In the genomic region with DNA sequence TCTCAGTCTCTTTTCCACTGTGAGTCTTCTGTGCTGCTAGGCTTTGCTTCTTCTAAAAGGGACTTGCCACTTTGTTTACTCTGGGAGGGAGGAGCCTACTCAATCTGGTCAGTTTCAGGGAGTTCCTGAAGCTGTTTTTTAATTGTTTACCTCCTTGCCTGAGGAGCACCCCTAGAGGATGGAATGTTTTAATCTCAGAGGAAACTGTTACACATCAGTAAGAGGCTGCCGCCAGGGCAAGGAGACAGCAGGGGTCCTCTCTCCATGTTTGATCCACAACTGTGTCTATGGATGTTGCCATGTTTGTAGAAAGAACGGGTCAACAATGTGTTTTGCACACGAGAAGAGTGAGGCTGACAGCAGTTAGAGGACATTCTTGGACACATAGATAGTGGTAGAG, we compare ENCODE assay signal across 27 mouse cellular contexts. TPM values are rescaled to one million over a fixed set of nuclear protein-coding genes. Genes with fewer than 3 reads are reported as not detected.
DNase-seq lines count a peak whose midpoint lies in the region; ATAC-seq and TF ChIP-seq lines count a peak whose summit lies in the region.
"Had no signal": no experiment of that assay in that cellular context is flagged by ENCODE, and none has a peak within 500 bp of the region (broad histone marks: within the 10 kb centered on the region; RNA-seq: fewer than 3 reads in every experiment).

No protein-coding gene starts in this region.

- ATAC-seq in kidney, postnatal 0 days (replicated peaks; ENCODE audit: low FRiP score, low read depth) = no peak
- ATAC-seq: CD4-positive, CD25-positive, alpha-beta regulatory T cell, adult 4 months; forebrain, embryonic 14.5 days; forebrain, embryonic 16.5 days had no signal

- TF ChIP-seq CTCF in gastrocnemius, adult 2 months (IDR thresholded peaks at IDR 0.05) = 0 out of 2 replicates have a peak, but pooled peaks have one; percentile 8
- 0 out of 2 replicates have a peak, but pooled peaks have one; percentile 6 for TF ChIP-seq CTCF in kidney, postnatal 0 days (IDR thresholded peaks at IDR 0.05; ENCODE audit: low read depth)

- no peak overlapping the region for H3K9ac ChIP-seq in kidney, postnatal 0 days (ENCODE audit: low read depth, low read length)
- H3K9ac ChIP-seq: embryonic facial prominence, embryonic 13.5 days; embryonic facial prominence, embryonic 15.5 days; forebrain, embryonic 12.5 days had no signal

- no peaks in the 10 kb centered on the region for H3K27me3 ChIP-seq in kidney, postnatal 0 days (ENCODE audit: insufficient read depth, low read length)
- H3K27me3 ChIP-seq in midbrain, embryonic 10.5 days (ENCODE audit: low read depth, poor library complexity, severe bottlenecking) = no peaks in the 10 kb centered on the region
- H3K27me3 ChIP-seq: CH12.LX; embryonic facial prominence, embryonic 13.5 days; embryonic facial prominence, embryonic 15.5 days had no signal

- no peak for DNase-seq in gastrocnemius, adult 2 months
- no peak for DNase-seq in gastrocnemius, adult 18-20 months (ENCODE audit: low spot score)
- no peak for DNase-seq in kidney, postnatal 0 days (ENCODE audit: low spot score)
- no peak for DNase-seq in kidney, postnatal 36 days
- peak; percentile 72 for DNase-seq in ZHBTc4 (ENCODE audit: low read depth, low spot score)
- DNase-seq in lung, postnatal 10 days = no peak
- no peak for DNase-seq in midbrain, embryonic 10.5 days (ENCODE audit: low spot score)
- DNase-seq: adrenal gland, adult 2 months; adrenal gland, postnatal 10 days; adrenal gland, postnatal 25 days; B cell, adult 2 months; cerebellum, adult 11 months; cerebellum, adult 18-20 months; cerebellum, adult 8-10 months; cerebellum, adult 9-11 months; cerebellum, postnatal 14 days; cerebellum, postnatal 36 days; embryo, embryonic 11 days had no signal

- 90% methylated on average over 3 of the region's 3 CpGs for WGBS in kidney, postnatal 0 days
- WGBS in midbrain, embryonic 10.5 days = 81% methylated on average over 3 of the region's 3 CpGs

- H3K27ac ChIP-seq in gastrocnemius, adult 2 months = no peak overlapping the region
- H3K27ac ChIP-seq in kidney, postnatal 0 days = no peak overlapping the region
- H3K27ac ChIP-seq in midbrain, embryonic 10.5 days (replicated peaks) = no peak overlapping the region
- H3K27ac ChIP-seq: embryonic facial prominence, embryonic 13.5 days; embryonic facial prominence, embryonic 15.5 days; forebrain, embryonic 10.5 days; forebrain, embryonic 12.5 days had no signal

- no peaks in the 10 kb centered on the region for H3K9me3 ChIP-seq in kidney, postnatal 0 days (replicated peaks; ENCODE audit: low read length)
- H3K9me3 ChIP-seq in midbrain, embryonic 10.5 days (replicated peaks) = 0 out of 2 replicates have a peak, but pooled peaks cover 3% of the 10 kb centered on the region
- H3K9me3 ChIP-seq: embryonic facial prominence, embryonic 13.5 days; embryonic facial prominence, embryonic 15.5 days had no signal

- H3K4me3 ChIP-seq in gastrocnemius, adult 2 months = no peak overlapping the region
- no peak overlapping the region for H3K4me3 ChIP-seq in kidney, postnatal 0 days (replicated peaks; ENCODE audit: low read depth, low read length)
- no peak overlapping the region for H3K4me3 ChIP-seq in midbrain, embryonic 10.5 days
- H3K4me3 ChIP-seq: embryonic facial prominence, embryonic 13.5 days; embryonic facial prominence, embryonic 15.5 days; erythroblast, embryonic 14.5 days; forebrain, embryonic 10.5 days; forebrain, embryonic 12.5 days had no signal

- intact Hi-C loops in gastrocnemius, adult 2 months (cut with DNase I) = no loop called here

- no peaks in the 10 kb centered on the region for H3K36me3 ChIP-seq in kidney, postnatal 0 days (ENCODE audit: insufficient read depth, low read length)
- no peaks in the 10 kb centered on the region for H3K36me3 ChIP-seq in midbrain, embryonic 10.5 days
- H3K36me3 ChIP-seq: embryonic facial prominence, embryonic 13.5 days; embryonic facial prominence, embryonic 15.5 days; forebrain, embryonic 10.5 days; forebrain, embryonic 12.5 days had no signal

- H3K4me1 ChIP-seq in kidney, postnatal 0 days (replicated peaks; ENCODE audit: insufficient read depth, low read length) = peaks cover 4% of the 10 kb centered on the region; the same call in 1 of the 2 replicates
- H3K4me1 ChIP-seq in midbrain, embryonic 10.5 days = peaks cover 16% of the 10 kb centered on the region

- H3K4me2 ChIP-seq in kidney, postnatal 0 days (ENCODE audit: low read length) = no peak overlapping the region
- H3K4me2 ChIP-seq: embryonic facial prominence, embryonic 13.5 days; embryonic facial prominence, embryonic 15.5 days; forebrain, embryonic 12.5 days had no signal

RNA-seq across cellular contexts. Expression of a gene that starts 28.4 kb away (rescaled TPM):
- total RNA-seq in gastrocnemius, adult 2 months (2021) = 10 to 100 TPM; 67.8 to 83.3 TPM
- 10 to 100 TPM; 61.0 to 64.3 TPM for total RNA-seq in gastrocnemius, adult 18-20 months (2021)
- 287 TPM in 2 replicates for polyA plus RNA-seq in kidney, postnatal 0 days (2015; fragmentation: Nextera tagmentation; extraction: Ambion mirVana)
- polyA plus RNA-seq in midbrain, embryonic 10.5 days (2016; fragmentation: Nextera tagmentation; extraction: Ambion mirVana) = 609 and 658 TPM in 2 replicates

RNA-seq across cellular contexts. Expression of a gene that starts 31.5 kb away (rescaled TPM):
- 1 to 10 TPM in 1 of 2 experiments, under 1 TPM in 1; 0.86 to 1.2 TPM for total RNA-seq in gastrocnemius, adult 2 months (2021)
- total RNA-seq in gastrocnemius, adult 18-20 months (2021) = 1 to 10 TPM in 1 of 2 experiments, under 1 TPM in 1; 0.84 to 1.2 TPM
- polyA plus RNA-seq in kidney, postnatal 0 days (2015; fragmentation: Nextera tagmentation; extraction: Ambion mirVana) = 8.1 and 8.7 TPM in 2 replicates
- 4.0 and 6.3 TPM in 2 replicates for polyA plus RNA-seq in midbrain, embryonic 10.5 days (2016; fragmentation: Nextera tagmentation; extraction: Ambion mirVana)

RNA-seq across cellular contexts. Expression of a gene that starts 39.8 kb away (rescaled TPM):
- total RNA-seq in gastrocnemius, adult 2 months (2021) = 10 to 100 TPM; 15.6 to 20.0 TPM
- 10 to 100 TPM; 15.5 to 15.8 TPM for total RNA-seq in gastrocnemius, adult 18-20 months (2021)
- 49.8 and 53.8 TPM in 2 replicates for polyA plus RNA-seq in kidney, postnatal 0 days (2015; fragmentation: Nextera tagmentation; extraction: Ambion mirVana)
- 74.3 and 76.9 TPM in 2 replicates for polyA plus RNA-seq in midbrain, embryonic 10.5 days (2016; fragmentation: Nextera tagmentation; extraction: Ambion mirVana)
